Mouse (Mus musculus) thymus, adult 2 months (tissue): Measurements from ENCODE around the gene Rps6ka1. TPM values are rescaled to one million over a fixed set of nuclear protein-coding genes. Genes with fewer than 3 reads are reported as not detected.

ENCODE experiments used
- DNase-seq: peaks from one replicate; pipeline ENCODE4 v3.0.0; 2021
- H3K27ac ChIP-seq: fragments of 200-500 bp; 2 replicates; pipeline ENCODE4 v1.5.1; 2012; ENCODE audit warnings: low read length, control low read depth; ENCODE audit not compliant: control insufficient read depth, insufficient read depth
- H3K27me3 ChIP-seq: fragments of 200-500 bp; 2 replicates; pipeline ENCODE4 v1.6.1; 2012; ENCODE audit warnings: mild to moderate bottlenecking, low read length, moderate library complexity, mixed read lengths; ENCODE audit not compliant: control insufficient read depth, insufficient read depth
- H3K36me3 ChIP-seq: fragments of 200-500 bp; 2 replicates; pipeline ENCODE4 v1.6.1; 2012; ENCODE audit warnings: mild to moderate bottlenecking, low read length, moderate library complexity; ENCODE audit not compliant: control insufficient read depth, insufficient read depth
- H3K4me1 ChIP-seq: fragments of 200-500 bp; replicated peaks from 2 replicates; pipeline ENCODE4 v1.6.1; 2012; ENCODE audit warnings: low read length; ENCODE audit not compliant: control insufficient read depth, insufficient read depth
- H3K4me3 ChIP-seq: fragments of 200-500 bp; 2 replicates; pipeline ENCODE4 v1.5.1; 2012; ENCODE audit warnings: mild to moderate bottlenecking, low read length, control low read depth, moderate library complexity; ENCODE audit not compliant: control insufficient read depth, insufficient read depth
- CTCF ChIP-seq: fragments of 200-500 bp; IDR thresholded peaks from 2 replicates; pipeline ENCODE4 v1.5.1; 2012; ENCODE audit warnings: mild to moderate bottlenecking, control low read depth, low read length, moderate library complexity, borderline replicate concordance; ENCODE audit not compliant: control insufficient read depth, poor library complexity, insufficient read depth; ENCODE audit errors: extremely low read depth
- POLR2A ChIP-seq: fragments of 200-500 bp; IDR thresholded peaks from 2 replicates; pipeline ENCODE4 v1.6.1; 2012; ENCODE audit warnings: mild to moderate bottlenecking, low read length, control low read depth, moderate library complexity; ENCODE audit not compliant: control insufficient read depth, poor library complexity, insufficient read depth; ENCODE audit errors: extremely low read depth
- WGBS: fragments of 180-500 bp; shearing (Covaris S2); methylation state at CpG from one replicate; pipeline ENCODE4 v1.1.7; 2018; 5-methylcytosine and 5-hydroxymethylcytosine counted together
- polyA plus RNA-seq: library from polyadenylated mRNA; depleted of rRNA; stranded (reverse); fragments of >200 nt; gene quantifications from 2 replicates; pipeline ENCODE4 v1.2.3, GENCODE M21; 2012

The Rps6ka1 gene
- polyA plus RNA-seq, 1 experiment: 79.3 TPM

GRCm38 (mm10) chr4:133827887-133828794 lies 59.5 kb downstream of the Rps6ka1 start:
- Histone ChIP-seq H3K36me3 (no peaks in the 10 kb centered on the region), H3K27me3 (no peaks in the 10 kb centered on the region), H3K4me3 (peak overlapping the region; percentile 13), H3K27ac (peak overlapping the region; percentile 54; the same call in 1 of the 2 replicates), H3K4me1 (peaks cover 26% of the 10 kb centered on the region)
- DNase-seq: peak; percentile 72
- TF ChIP-seq POLR2A (no peak), CTCF (no peak)
- 35% methylated on average over 25 of the region's 25 CpGs for WGBS

GRCm38 (mm10) chr4:133827354-133827753 lies 60.2 kb downstream of the Rps6ka1 start:
- Histone ChIP-seq H3K36me3 (no peaks in the 10 kb centered on the region), H3K4me1 (peaks cover 26% of the 10 kb centered on the region)
- DNase-seq: no peak

GRCm38 (mm10) chr4:133825731-133826130 lies 61.9 kb downstream of the Rps6ka1 start:
- no peak for DNase-seq
- WGBS: 23% methylated on average over 3 of the region's 3 CpGs

More at GRCm38 (mm10) chr4:133827354-133827753, 60.2 kb downstream of the Rps6ka1 start:
- no peak for TF ChIP-seq CTCF
- TF ChIP-seq POLR2A: no peak
- Histone ChIP-seq H3K27me3 (no peaks in the 10 kb centered on the region), H3K27ac (peak overlapping the region; percentile 27; the same call in 1 of the 2 replicates), H3K4me3 (no peak overlapping the region)
- WGBS: 75% methylated on average over 6 of the region's 6 CpGs

GRCm38 (mm10) chr4:133820806-133821560 lies 66.6 kb downstream of the Rps6ka1 start:
- DNase-seq: no peak
- Histone ChIP-seq H3K4me3 (peak overlapping the region; percentile 25; the same call in 1 of the 2 replicates), H3K27me3 (no peaks in the 10 kb centered on the region), H3K36me3 (no peaks in the 10 kb centered on the region), H3K4me1 (peaks cover 23% of the 10 kb centered on the region), H3K27ac (no peak overlapping the region)
- 23% methylated on average over 9 of the region's 9 CpGs for WGBS
- TF ChIP-seq POLR2A (no peak), CTCF (no peak; the same call in 1 of the 2 replicates)

More at GRCm38 (mm10) chr4:133825731-133826130, 61.9 kb downstream of the Rps6ka1 start:
- peaks cover 35% of the 10 kb centered on the region for H3K4me1 ChIP-seq
- H3K27me3 ChIP-seq: no peaks in the 10 kb centered on the region
- no peak overlapping the region for H3K27ac ChIP-seq
- no peaks in the 10 kb centered on the region for H3K36me3 ChIP-seq
- no peak for TF ChIP-seq CTCF
- no peak for TF ChIP-seq POLR2A
- no peak overlapping the region for H3K4me3 ChIP-seq

GRCm38 (mm10) chr4:133820166-133820565 lies 67.4 kb downstream of the Rps6ka1 start:
- peak overlapping the region; percentile 8; the same call in 1 of the 2 replicates for H3K27ac ChIP-seq
- peaks cover 27% of the 10 kb centered on the region for H3K4me1 ChIP-seq

GRCm38 (mm10) chr4:133817356-133817755 lies 70.2 kb downstream of the Rps6ka1 start:
- DNase-seq: no peak
- H3K27ac ChIP-seq: no peak overlapping the region
- H3K27me3 ChIP-seq: no peaks in the 10 kb centered on the region
- peaks cover 27% of the 10 kb centered on the region for H3K4me1 ChIP-seq
- H3K36me3 ChIP-seq: no peaks in the 10 kb centered on the region
- 96% methylated on average over 5 of the region's 5 CpGs for WGBS
- H3K4me3 ChIP-seq: no peak overlapping the region
- TF ChIP-seq POLR2A (no peak), CTCF (no peak)

More at GRCm38 (mm10) chr4:133820166-133820565, 67.4 kb downstream of the Rps6ka1 start:
- DNase-seq: no peak
- Histone ChIP-seq H3K4me3 (no peak overlapping the region), H3K36me3 (no peaks in the 10 kb centered on the region), H3K27me3 (no peaks in the 10 kb centered on the region)
- WGBS: 28% methylated on average over 4 of the region's 4 CpGs
- no peak for TF ChIP-seq POLR2A
- no peak for TF ChIP-seq CTCF
